In genomic region chr17:36257241-36257947, GRCm38 (mm10) we compare ENCODE assay signal across 8 mouse cellular contexts. TPM values are rescaled to one million over a fixed set of nuclear protein-coding genes. Genes with fewer than 3 reads are reported as not detected.
DNase-seq lines count a peak whose midpoint lies in the region; ATAC-seq lines count a peak whose summit lies in the region.

No protein-coding gene starts in this region.

- H3K4me1 ChIP-seq in hindbrain, embryonic 12.5 days, result peaks cover 6% of the 10 kb centered on the region

- WGBS in hindbrain, embryonic 12.5 days, result under 1% methylated on average over 37 of the region's 37 CpGs

- peak overlapping the region; percentile 52 for H3K4me2 ChIP-seq in hindbrain, embryonic 12.5 days (replicated peaks)

- H3K9ac ChIP-seq in hindbrain, embryonic 12.5 days, result peak overlapping the region; percentile 86

- no peaks in the 10 kb centered on the region for H3K27me3 ChIP-seq in hindbrain, embryonic 12.5 days

- ATAC-seq in hindbrain, embryonic 12.5 days (ENCODE audit: low FRiP score), result peak; percentile 95

- DNase-seq in NIH3T3 (ENCODE audit: low read depth), result peak; percentile 82
- DNase-seq in cerebellum, postnatal 14 days, result peak; percentile 91 to 92
- peak; percentile 70 to 72 for DNase-seq in frontal cortex, postnatal 14 days (ENCODE audit: low spot score in 2 of 2)
- DNase-seq in layer of hippocampus, postnatal 14 days (ENCODE audit: low spot score in 2 of 2), result peak; percentile 84 to 85
- peak; percentile 88 for DNase-seq in lung, postnatal 10 days
- DNase-seq in ovary, postnatal 36 days (ENCODE audit: low spot score), result peak; percentile 77
- DNase-seq in thymus, postnatal 14 days, result peak; percentile 86

- peaks cover 46% of the 10 kb centered on the region for H3K36me3 ChIP-seq in hindbrain, embryonic 12.5 days

- peak overlapping the region; percentile 87 for H3K27ac ChIP-seq in hindbrain, embryonic 12.5 days

- no peaks in the 10 kb centered on the region for H3K9me3 ChIP-seq in hindbrain, embryonic 12.5 days (replicated peaks)

- H3K4me3 ChIP-seq in hindbrain, embryonic 12.5 days, result peak overlapping the region; percentile 76

RNA-seq across cellular contexts. Expression of gene Rpp21, which starts 0.5 kb away (rescaled TPM):
- polyA plus RNA-seq in hindbrain, embryonic 12.5 days (2016; fragmentation: Nextera tagmentation; extraction: Ambion mirVana), result 75.5 and 89.2 TPM in 2 replicates
- total RNA-seq in layer of hippocampus, postnatal 14 days (2021), result 10 to 100 TPM; 44.0 to 47.0 TPM

RNA-seq across cellular contexts. Expression of gene Trim39, which starts 14.7 kb away (rescaled TPM):
- polyA plus RNA-seq in hindbrain, embryonic 12.5 days (2016; fragmentation: Nextera tagmentation; extraction: Ambion mirVana), result 26.0 and 28.6 TPM in 2 replicates
- total RNA-seq in layer of hippocampus, postnatal 14 days (2021), result 10 to 100 TPM; 20.4 to 21.4 TPM

RNA-seq across cellular contexts. Expression of gene H2-M10.2, which starts 28.9 kb away (rescaled TPM):
- 0.19 TPM in 1 of 2 replicates, not detected in the other for polyA plus RNA-seq in hindbrain, embryonic 12.5 days (2016; fragmentation: Nextera tagmentation; extraction: Ambion mirVana)
- total RNA-seq in layer of hippocampus, postnatal 14 days (2021), result not detected

Comparison
In these comparisons a context has a peak if more than half of its experiments do, and no peak if none do; other contexts are left out.
1. Peak in every context shown above with its lines: DNase-seq, ATAC-seq, H3K4me3 ChIP-seq and H3K27ac ChIP-seq.